Mouse (Mus musculus): ENCODE results near the gene Actrt3. TPM values are rescaled to one million over a fixed set of nuclear protein-coding genes. Genes with fewer than 3 reads are reported as not detected.
A peak's percentile ranks its signal among the peaks of the same experiment; 100 is the strongest.

Gene Actrt3
- total and polyA plus RNA-seq, 2 experiments from 2014 or later: 0.14 to 0.54 TPM

GRCm38 (mm10) chr3:30633681-30634080, 33.9 kb upstream of the Actrt3 start:
- Histone ChIP-seq H3K27me3 (ENCODE audit: insufficient read depth, low read length) (no peaks in the 10 kb centered on the region), H3K4me1 (ENCODE audit: insufficient read depth) (no peaks in the 10 kb centered on the region), H3K27ac (ENCODE audit: low read depth, low read length) (no peak overlapping the region), H3K4me2 (ENCODE audit: low read depth) (no peak overlapping the region), H3K9me3 (ENCODE audit: low read length) (no peaks in the 10 kb centered on the region), H3K36me3 (ENCODE audit: insufficient read depth) (no peaks in the 10 kb centered on the region), H3K4me3 (ENCODE audit: low read depth, low read length) (no peak overlapping the region), H3K9ac (no peak overlapping the region)
- peak; percentile 12; the same call in 1 of the 2 replicates for TF ChIP-seq CTCF (IDR thresholded peaks at IDR 0.05; ENCODE audit: low read depth)
- 66% methylated on average over 3 of the region's 3 CpGs for WGBS
- ATAC-seq: no peak
- no peak for DNase-seq

- Histone ChIP-seq H3K27ac (ENCODE audit: low read depth, low read length) (no peak overlapping the region), H3K27me3 (ENCODE audit: insufficient read depth, low read length) (no peaks in the 10 kb centered on the region), H3K4me3 (ENCODE audit: low read depth, low read length) (no peak overlapping the region), H3K9me3 (ENCODE audit: low read length) (no peaks in the 10 kb centered on the region), H3K4me2 (ENCODE audit: low read depth) (no peak overlapping the region), H3K4me1 (ENCODE audit: insufficient read depth) (no peaks in the 10 kb centered on the region), H3K9ac (no peak overlapping the region), H3K36me3 (ENCODE audit: insufficient read depth) (peaks cover 32% of the 10 kb centered on the region)
- DNase-seq: no peak
- no peak for TF ChIP-seq CTCF (IDR thresholded peaks at IDR 0.05; ENCODE audit: low read depth)
- no peak for ATAC-seq
- WGBS: 87% methylated on average over 8 of the region's 8 CpGs
These were observed 20.4 kb upstream of the Actrt3 start for GRCm38 (mm10) chr3:30620132-30620531.

GRCm38 (mm10) chr3:30610930-30611329, 11.2 kb upstream of the Actrt3 start:
- Histone ChIP-seq H3K9me3 (ENCODE audit: low read length) (no peaks in the 10 kb centered on the region), H3K27ac (ENCODE audit: low read depth, low read length) (no peak overlapping the region), H3K27me3 (ENCODE audit: insufficient read depth, low read length) (no peaks in the 10 kb centered on the region), H3K9ac (no peak overlapping the region), H3K4me2 (ENCODE audit: low read depth) (no peak overlapping the region), H3K4me3 (ENCODE audit: low read depth, low read length) (no peak overlapping the region), H3K36me3 (ENCODE audit: insufficient read depth) (peaks cover 50% of the 10 kb centered on the region), H3K4me1 (ENCODE audit: insufficient read depth) (no peaks in the 10 kb centered on the region)
- DNase-seq: no peak
- WGBS: 87% methylated on average over 4 of the region's 4 CpGs
- ATAC-seq: no peak
- no peak for TF ChIP-seq CTCF (IDR thresholded peaks at IDR 0.05; ENCODE audit: low read depth)

- WGBS: 93% methylated on average over 3 of the region's 3 CpGs
- H3K4me2 ChIP-seq (ENCODE audit: low read depth): no peak overlapping the region
- ATAC-seq (no peak), DNase-seq (no peak)
- no peak overlapping the region for H3K27ac ChIP-seq (ENCODE audit: low read depth, low read length)
- H3K36me3 ChIP-seq (ENCODE audit: insufficient read depth): peaks cover 34% of the 10 kb centered on the region
- H3K4me3 ChIP-seq (ENCODE audit: low read depth, low read length): no peak overlapping the region
- no peak overlapping the region for H3K9ac ChIP-seq
- no peaks in the 10 kb centered on the region for H3K9me3 ChIP-seq (ENCODE audit: low read length)
- no peak for TF ChIP-seq CTCF (IDR thresholded peaks at IDR 0.05; ENCODE audit: low read depth)
- no peaks in the 10 kb centered on the region; the same call in 1 of the 2 replicates for H3K4me1 ChIP-seq (ENCODE audit: insufficient read depth)
- H3K27me3 ChIP-seq (ENCODE audit: insufficient read depth, low read length): no peaks in the 10 kb centered on the region
These were observed 9.3 kb upstream of the Actrt3 start for GRCm38 (mm10) chr3:30608999-30609398.

GRCm38 (mm10) chr3:30603256-30603655, 3.5 kb upstream of the Actrt3 start:
- Histone ChIP-seq H3K36me3 (ENCODE audit: insufficient read depth) (peaks cover 6% of the 10 kb centered on the region), H3K9me3 (ENCODE audit: low read length) (no peaks in the 10 kb centered on the region), H3K4me1 (ENCODE audit: insufficient read depth) (peaks cover 6% of the 10 kb centered on the region), H3K9ac (peak overlapping the region; percentile 79; the same call in 1 of the 2 replicates), H3K4me3 (ENCODE audit: low read depth, low read length) (peak overlapping the region; percentile 66), H3K27ac (ENCODE audit: low read depth, low read length) (no peak overlapping the region), H3K4me2 (ENCODE audit: low read depth) (peak overlapping the region; percentile 80), H3K27me3 (ENCODE audit: insufficient read depth, low read length) (no peaks in the 10 kb centered on the region)
- ATAC-seq (no peak), DNase-seq (no peak)
- no peak for TF ChIP-seq CTCF (IDR thresholded peaks at IDR 0.05; ENCODE audit: low read depth)
- WGBS: 24% methylated on average over 10 of the region's 10 CpGs

- no peak; the same call in 1 of the 2 replicates for TF ChIP-seq CTCF (IDR thresholded peaks at IDR 0.05; ENCODE audit: low read depth)
- WGBS: 2% methylated on average over 27 of the region's 27 CpGs
These were observed 3.0 kb upstream of the Actrt3 start for GRCm38 (mm10) chr3:30602740-30603098.

GRCm38 (mm10) chr3:30602065-30602739, 2.5 kb upstream of the Actrt3 start, which contains the start of gene Mynn:
Gene Mynn, plus strand, starts transcription at chr3:30602065.
- Histone ChIP-seq H3K27me3 (ENCODE audit: insufficient read depth, low read length) (no peaks in the 10 kb centered on the region), H3K4me2 (ENCODE audit: low read depth) (peak within 1 kb of the TSS; percentile 80), H3K27ac (ENCODE audit: low read depth, low read length) (peak within 1 kb of the TSS; percentile 92), H3K36me3 (ENCODE audit: insufficient read depth) (no peaks in the 10 kb centered on the region; the same call in none of the 2 replicates), H3K4me1 (ENCODE audit: insufficient read depth) (peaks cover 6% of the 10 kb centered on the region), H3K9me3 (ENCODE audit: low read length) (no peaks in the 10 kb centered on the region), H3K4me3 (ENCODE audit: low read depth, low read length) (peak within 1 kb of the TSS; percentile 66), H3K9ac (peak within 1 kb of the TSS; percentile 79)
- peak; percentile 97 for ATAC-seq
- WGBS: 3% methylated on average over 40 of the region's 40 CpGs
- DNase-seq: peak; percentile 98
- peak; percentile 75 for TF ChIP-seq CTCF (IDR thresholded peaks at IDR 0.05; ENCODE audit: low read depth)

More at GRCm38 (mm10) chr3:30602740-30603098, 3.0 kb upstream of the Actrt3 start:
- peak overlapping the region; percentile 79 for H3K9ac ChIP-seq
- H3K27me3 ChIP-seq (ENCODE audit: insufficient read depth, low read length): no peaks in the 10 kb centered on the region
- H3K4me2 ChIP-seq (ENCODE audit: low read depth): peak overlapping the region; percentile 80
- H3K27ac ChIP-seq (ENCODE audit: low read depth, low read length): peak overlapping the region; percentile 92
- H3K4me3 ChIP-seq (ENCODE audit: low read depth, low read length): peak overlapping the region; percentile 66
- H3K36me3 ChIP-seq (ENCODE audit: insufficient read depth): peaks cover 4% of the 10 kb centered on the region
- no peaks in the 10 kb centered on the region for H3K9me3 ChIP-seq (ENCODE audit: low read length)
- peak; percentile 23 for ATAC-seq
- peaks cover 6% of the 10 kb centered on the region for H3K4me1 ChIP-seq (ENCODE audit: insufficient read depth)
- no peak for DNase-seq
